ENCODE assay signal across 13 mouse cellular contexts in the genomic region with DNA sequence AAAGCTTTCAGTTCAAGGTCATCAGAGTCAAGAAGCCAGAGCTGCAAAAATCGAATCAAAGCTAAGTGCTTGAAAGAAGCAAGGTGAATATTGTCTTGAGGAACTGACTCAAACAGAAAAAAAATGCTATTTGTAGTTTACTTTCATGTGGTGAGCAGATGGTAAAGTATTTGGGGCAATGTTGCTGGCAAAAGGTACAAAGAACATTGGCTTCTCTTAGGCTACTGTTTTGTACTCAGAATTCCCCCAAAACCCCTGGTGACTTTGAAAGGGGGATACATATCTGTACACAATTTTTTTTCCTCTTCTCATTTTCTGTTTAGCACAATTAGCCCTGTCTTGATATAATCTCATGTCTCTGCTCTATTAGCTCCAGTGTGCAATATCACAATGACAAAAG.
"Had no signal": no experiment of that assay in that cellular context is flagged by ENCODE, and none has a peak within 500 bp of the region (broad histone marks: within the 10 kb centered on the region; RNA-seq: fewer than 3 reads in every experiment).

No protein-coding gene starts in this region.

- DNase-seq: gastrocnemius, postnatal 14 days; gastrocnemius, postnatal 36 days; heart, adult 11 months; heart, adult 2 months; heart, postnatal 14 days; heart, postnatal 36 days; kidney, adult 2 months; kidney, adult 9 months; kidney, postnatal 14 days; kidney, postnatal 36 days; layer of hippocampus, adult 9-11 months; layer of hippocampus, postnatal 36 days; left cerebral cortex, postnatal 4 days had no signal
